Mouse (Mus musculus): ENCODE results near the gene Spdya. TPM values are rescaled to one million over a fixed set of nuclear protein-coding genes. Genes with fewer than 3 reads are reported as not detected.
"Not testable (repeated sequence)": the region's sequence is repeated elsewhere in the genome, so short reads cannot be mapped to it uniquely, and the experiment has no call there.

Gene Spdya
- polyA plus RNA-seq (2015; fragmentation: Nextera tagmentation; extraction: Ambion mirVana) = 0.59 and 0.63 TPM in 2 replicates

- no peaks in the 10 kb centered on the region for H3K36me3 ChIP-seq (ENCODE audit: insufficient read depth, low read length)
- peak; percentile 97 for ATAC-seq (ENCODE audit: low FRiP score, low TSS enrichment)
- H3K4me3 ChIP-seq (ENCODE audit: low read length) = peak within 1 kb of the TSS; percentile 69
- H3K9me3 ChIP-seq (ENCODE audit: low read length) = no peaks in the 10 kb centered on the region
- 0 out of 2 replicates have a peak, but pooled peaks cover 6% of the 10 kb centered on the region for H3K4me1 ChIP-seq (ENCODE audit: insufficient read depth, low read length)
- H3K4me2 ChIP-seq (replicated peaks; ENCODE audit: low read depth, low read length) = peak within 1 kb of the TSS; percentile 100
- no peak within 1 kb of the TSS for H3K27ac ChIP-seq (ENCODE audit: low read length)
- peak within 1 kb of the TSS; percentile 75 for H3K9ac ChIP-seq (replicated peaks; ENCODE audit: low read length)
- WGBS = under 1% methylated on average over 75 of the region's 78 CpGs
- H3K27me3 ChIP-seq (ENCODE audit: insufficient read depth, low read length) = peaks cover 10% of the 10 kb centered on the region
These were observed at the start of gene Spdya for GRCm38 (mm10) chr17:71551757-71552451. TSS of gene Spdya (plus strand) at chr17:71552061.

GRCm38 (mm10) chr17:71506832-71507231, 45.0 kb upstream of the Spdya start:
- no peak for ATAC-seq (ENCODE audit: low FRiP score, low TSS enrichment)
- Histone ChIP-seq H3K4me1 (ENCODE audit: insufficient read depth, low read length) (no peaks in the 10 kb centered on the region), H3K36me3 (ENCODE audit: insufficient read depth, low read length) (peaks cover 52% of the 10 kb centered on the region), H3K27ac (ENCODE audit: low read length) (no peak overlapping the region), H3K9me3 (ENCODE audit: low read length) (no peaks in the 10 kb centered on the region), H3K27me3 (ENCODE audit: insufficient read depth, low read length) (no peaks in the 10 kb centered on the region), H3K9ac (replicated peaks; ENCODE audit: low read length) (no peak overlapping the region), H3K4me2 (replicated peaks; ENCODE audit: low read depth, low read length) (no peak overlapping the region), H3K4me3 (ENCODE audit: low read length) (no peak overlapping the region)
- 90% methylated on average over 8 of the region's 8 CpGs for whole genome bisulfite sequencing

GRCm38 (mm10) chr17:71510297-71510696, 41.6 kb upstream of the Spdya start:
- Histone ChIP-seq H3K4me2 (replicated peaks; ENCODE audit: low read depth, low read length) (no peak overlapping the region), H3K4me3 (ENCODE audit: low read length) (no peak overlapping the region), H3K9me3 (ENCODE audit: low read length) (no peaks in the 10 kb centered on the region), H3K27me3 (ENCODE audit: insufficient read depth, low read length) (no peaks in the 10 kb centered on the region), H3K9ac (replicated peaks; ENCODE audit: low read length) (no peak overlapping the region), H3K36me3 (ENCODE audit: insufficient read depth, low read length) (peaks cover 57% of the 10 kb centered on the region), H3K27ac (ENCODE audit: low read length) (no peak overlapping the region), H3K4me1 (ENCODE audit: insufficient read depth, low read length) (no peaks in the 10 kb centered on the region)
- ATAC-seq (ENCODE audit: low FRiP score, low TSS enrichment) = no peak
- 96% methylated on average over 11 of the region's 11 CpGs for WGBS

GRCm38 (mm10) chr17:71526302-71526708, 25.6 kb upstream of the Spdya start:
- Histone ChIP-seq H3K4me1 (ENCODE audit: insufficient read depth, low read length) (peaks cover 10% of the 10 kb centered on the region; the same call in 1 of the 2 replicates), H3K36me3 (ENCODE audit: insufficient read depth, low read length) (peaks cover 6% of the 10 kb centered on the region; the same call in 1 of the 2 replicates), H3K4me2 (replicated peaks; ENCODE audit: low read depth, low read length) (peak overlapping the region; percentile 57), H3K9me3 (ENCODE audit: low read length) (no peaks in the 10 kb centered on the region), H3K27me3 (ENCODE audit: insufficient read depth, low read length) (no peaks in the 10 kb centered on the region), H3K27ac (ENCODE audit: low read length) (peak overlapping the region; percentile 98), H3K4me3 (ENCODE audit: low read length) (peak overlapping the region; percentile 79), H3K9ac (replicated peaks; ENCODE audit: low read length) (peak overlapping the region; percentile 84)
- peak; percentile 67 for ATAC-seq (ENCODE audit: low FRiP score, low TSS enrichment)
- WGBS = under 1% methylated on average over 13 of the region's 13 CpGs

GRCm38 (mm10) chr17:71526711-71527564, 24.9 kb upstream of the Spdya start, which contains the start of gene Ndc80:
TSS of gene Ndc80 (minus strand) at chr17:71526857.
- Histone ChIP-seq H3K4me2 (replicated peaks; ENCODE audit: low read depth, low read length) (peak within 1 kb of the TSS; percentile 57), H3K4me1 (ENCODE audit: insufficient read depth, low read length) (peaks cover 10% of the 10 kb centered on the region; the same call in 1 of the 2 replicates), H3K27ac (ENCODE audit: low read length) (peak within 1 kb of the TSS; percentile 98), H3K36me3 (ENCODE audit: insufficient read depth, low read length) (peaks cover 6% of the 10 kb centered on the region; the same call in 1 of the 2 replicates), H3K4me3 (ENCODE audit: low read length) (peak within 1 kb of the TSS; percentile 79), H3K9ac (replicated peaks; ENCODE audit: low read length) (peak within 1 kb of the TSS; percentile 84), H3K27me3 (ENCODE audit: insufficient read depth, low read length) (no peaks in the 10 kb centered on the region), H3K9me3 (ENCODE audit: low read length) (no peaks in the 10 kb centered on the region)
- peak; percentile 99 for ATAC-seq (ENCODE audit: low FRiP score, low TSS enrichment)
- WGBS = under 1% methylated on average over 66 of the region's 66 CpGs

- H3K4me1 ChIP-seq (ENCODE audit: insufficient read depth, low read length) = peaks cover 10% of the 10 kb centered on the region; the same call in 1 of the 2 replicates
- H3K4me2 ChIP-seq (replicated peaks; ENCODE audit: low read depth, low read length) = no peak overlapping the region
- H3K9ac ChIP-seq (replicated peaks; ENCODE audit: low read length) = no peak overlapping the region
- ATAC-seq (ENCODE audit: low FRiP score, low TSS enrichment) = no peak
- H3K27ac ChIP-seq (ENCODE audit: low read length) = no peak overlapping the region
- no peaks in the 10 kb centered on the region for H3K27me3 ChIP-seq (ENCODE audit: insufficient read depth, low read length)
- no peaks in the 10 kb centered on the region for H3K36me3 ChIP-seq (ENCODE audit: insufficient read depth, low read length)
- no peaks in the 10 kb centered on the region for H3K9me3 ChIP-seq (ENCODE audit: low read length)
- no peak overlapping the region for H3K4me3 ChIP-seq (ENCODE audit: low read length)
These were observed 23.8 kb upstream of the Spdya start for GRCm38 (mm10) chr17:71528042-71528441.

GRCm38 (mm10) chr17:71535595-71535994, 16.3 kb upstream of the Spdya start:
- not testable (repeated sequence) for H3K9ac ChIP-seq (replicated peaks; ENCODE audit: low read length); H3K9me3 ChIP-seq (ENCODE audit: low read length); H3K27ac ChIP-seq (ENCODE audit: low read length); H3K36me3 ChIP-seq (ENCODE audit: insufficient read depth, low read length); H3K4me3 ChIP-seq (ENCODE audit: low read length); H3K4me2 ChIP-seq (replicated peaks; ENCODE audit: low read depth, low read length); H3K4me1 ChIP-seq (ENCODE audit: insufficient read depth, low read length); H3K27me3 ChIP-seq (ENCODE audit: insufficient read depth, low read length); ATAC-seq (ENCODE audit: low FRiP score, low TSS enrichment)
- WGBS = 54% methylated on average over 1 of the region's 1 CpGs

GRCm38 (mm10) chr17:71537164-71537563, 14.7 kb upstream of the Spdya start:
- no peak overlapping the region for H3K4me3 ChIP-seq (ENCODE audit: low read length)
- no peaks in the 10 kb centered on the region for H3K9me3 ChIP-seq (ENCODE audit: low read length)
- H3K4me1 ChIP-seq (ENCODE audit: insufficient read depth, low read length) = no peaks in the 10 kb centered on the region
- no peaks in the 10 kb centered on the region for H3K27me3 ChIP-seq (ENCODE audit: insufficient read depth, low read length)
- no peak overlapping the region for H3K9ac ChIP-seq (replicated peaks; ENCODE audit: low read length)
- H3K36me3 ChIP-seq (ENCODE audit: insufficient read depth, low read length) = no peaks in the 10 kb centered on the region
- no peak overlapping the region for H3K27ac ChIP-seq (ENCODE audit: low read length)
- 67% methylated on average over 3 of the region's 3 CpGs for WGBS
- no peak for ATAC-seq (ENCODE audit: low FRiP score, low TSS enrichment)
- H3K4me2 ChIP-seq (replicated peaks; ENCODE audit: low read depth, low read length) = no peak overlapping the region

- H3K36me3 ChIP-seq (ENCODE audit: insufficient read depth, low read length) = no peaks in the 10 kb centered on the region
- peaks cover 4% of the 10 kb centered on the region for H3K27me3 ChIP-seq (ENCODE audit: insufficient read depth, low read length)
- H3K4me3 ChIP-seq (ENCODE audit: low read length) = no peak overlapping the region
- 0 out of 2 replicates have a peak, but pooled peaks cover 6% of the 10 kb centered on the region for H3K4me1 ChIP-seq (ENCODE audit: insufficient read depth, low read length)
- no peak overlapping the region for H3K4me2 ChIP-seq (replicated peaks; ENCODE audit: low read depth, low read length)
- no peak for ATAC-seq (ENCODE audit: low FRiP score, low TSS enrichment)
- no peak overlapping the region for H3K9ac ChIP-seq (replicated peaks; ENCODE audit: low read length)
- H3K27ac ChIP-seq (ENCODE audit: low read length) = no peak overlapping the region
- 15% methylated on average over 1 of the region's 1 CpGs for WGBS
- H3K9me3 ChIP-seq (ENCODE audit: low read length) = no peaks in the 10 kb centered on the region
These were observed 3.3 kb upstream of the Spdya start for GRCm38 (mm10) chr17:71548586-71548985.

Measured in kidney, embryonic 16.5 days (tissue).